Mouse (Mus musculus) cerebellum, postnatal 14 days (tissue): Measurements from ENCODE around the gene Trp53i13.

Experiments used
- DNase-seq, 2 experiments: peaks; one replicate each; pipeline ENCODE4 v3.0.0; 2021; ENCODE audit warnings: mixed read lengths in 2 of 2

Gene Trp53i13

GRCm38 (mm10) chr11:77491123-77491501 lies 24.7 kb downstream of the Trp53i13 start:
- DNase-seq, result peak; percentile 95 to 98

- DNase-seq, result peak in 1 of 2 experiments; percentile 35
These were observed 25.3 kb downstream of the Trp53i13 start for GRCm38 (mm10) chr11:77490451-77490850.

- peak; percentile 89 for DNase-seq
These were observed 26.1 kb downstream of the Trp53i13 start, which contains the start of gene Ankrd13b for GRCm38 (mm10) chr11:77489591-77490235. TSS of gene Ankrd13b (minus strand) at chr11:77489678.

DNA sequence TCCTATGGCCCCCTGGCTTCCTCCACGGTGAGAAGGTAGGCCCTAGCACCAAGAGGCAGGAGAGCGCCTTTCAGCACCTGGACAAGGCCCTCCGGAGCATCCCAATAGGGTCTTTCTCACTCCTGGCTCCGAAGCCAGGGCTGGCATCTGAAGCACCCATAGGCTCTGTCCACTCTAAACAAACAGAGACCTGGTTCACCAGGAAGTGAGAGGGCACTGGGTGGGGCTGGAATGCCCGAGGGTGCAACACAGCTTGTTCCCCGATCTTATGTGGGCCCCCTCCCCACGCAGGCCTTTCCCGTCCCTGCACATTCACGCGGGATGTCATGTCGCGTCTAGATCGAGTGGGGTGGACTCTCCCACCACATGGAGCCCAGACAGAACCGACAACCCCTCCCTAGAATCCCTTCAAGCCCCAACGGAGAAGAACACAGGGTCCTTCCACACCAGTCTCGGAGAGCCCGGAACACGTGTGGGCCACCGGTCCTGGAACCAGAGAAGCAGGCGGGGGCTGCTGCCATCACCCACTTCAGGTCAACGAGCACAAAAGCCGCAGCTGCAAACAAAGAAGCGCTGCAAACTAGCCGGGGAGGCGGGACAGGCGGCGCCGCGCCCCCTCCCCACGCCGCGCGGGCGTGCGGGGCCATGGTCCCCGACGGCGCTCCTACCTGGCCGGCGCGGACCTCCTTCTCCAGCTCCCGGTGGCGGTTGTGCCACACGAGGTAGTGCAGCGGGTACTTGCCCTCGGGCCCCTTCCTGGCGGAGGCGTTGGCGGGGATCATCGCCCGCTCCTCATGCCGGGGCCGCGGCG lies 26.8 kb downstream of the Trp53i13 start:
- peak; percentile 54 to 55 for DNase-seq

DNA sequence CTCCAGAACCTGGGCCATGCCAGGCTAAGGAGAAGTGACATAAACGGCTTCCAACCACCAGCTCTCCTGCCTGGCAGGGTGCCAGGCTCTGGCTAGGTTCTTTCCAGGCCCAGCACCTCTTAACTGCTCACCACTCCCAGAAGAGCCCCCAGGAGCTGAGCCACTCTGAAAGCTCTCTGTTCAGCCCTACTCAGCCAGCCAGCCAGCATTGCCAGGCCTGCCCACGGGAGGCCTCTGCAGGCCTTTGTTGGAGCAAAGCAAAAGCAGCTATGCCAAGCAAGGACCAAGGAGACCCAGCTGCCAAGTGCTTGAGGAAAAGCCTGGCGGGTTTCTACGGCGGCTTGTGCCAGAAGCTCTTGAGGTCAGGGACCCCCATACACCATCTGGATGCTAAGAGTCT lies 29.0 kb downstream of the Trp53i13 start:
- peak; percentile 71 to 80 for DNase-seq

DNA sequence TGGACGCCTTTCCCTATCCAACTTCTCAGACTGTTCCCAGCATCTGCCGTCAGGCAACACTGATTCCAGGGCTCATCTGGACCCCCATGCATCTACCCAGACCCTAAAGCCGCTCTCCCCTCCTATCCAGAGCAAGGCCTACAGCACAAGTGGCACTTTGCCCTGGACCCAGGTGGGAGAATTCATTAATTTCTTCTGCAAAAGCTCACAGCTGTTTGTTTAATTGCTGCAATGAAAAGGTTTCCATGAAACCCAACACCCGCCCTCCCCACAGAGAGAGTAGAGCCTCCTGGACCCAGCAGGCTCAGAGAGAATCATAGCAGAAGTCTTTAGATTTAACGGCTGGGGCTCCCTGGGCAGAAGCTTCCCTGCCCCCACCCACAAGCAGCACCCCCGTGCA lies 30.6 kb downstream of the Trp53i13 start:
- peak; percentile 32 to 53 for DNase-seq

- DNase-seq, result no peak
These were observed 32.1 kb downstream of the Trp53i13 start for GRCm38 (mm10) chr11:77483510-77484255.

GRCm38 (mm10) chr11:77483043-77483442 lies 32.7 kb downstream of the Trp53i13 start:
- DNase-seq, result peak; percentile 34 to 52

DNA sequence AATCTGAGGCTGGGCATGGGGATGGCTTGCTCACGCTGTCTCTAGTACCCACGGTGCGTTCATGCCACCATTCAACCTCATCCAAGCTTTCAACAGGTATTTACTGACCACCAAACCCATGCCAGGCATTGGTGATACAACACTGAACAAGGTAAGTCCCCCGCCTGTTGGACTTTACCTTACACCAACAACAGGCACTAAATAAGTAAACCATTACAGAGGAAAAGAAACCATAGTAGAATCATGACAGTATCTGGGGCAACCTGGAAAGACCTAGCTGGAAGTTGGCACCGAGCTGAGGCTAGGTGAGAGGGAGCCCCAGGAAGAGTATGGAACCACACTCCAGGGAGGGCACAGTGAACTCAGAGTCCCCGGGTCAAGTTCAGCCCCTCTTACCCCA lies 38.9 kb downstream of the Trp53i13 start:
- no peak for DNase-seq

DNA sequence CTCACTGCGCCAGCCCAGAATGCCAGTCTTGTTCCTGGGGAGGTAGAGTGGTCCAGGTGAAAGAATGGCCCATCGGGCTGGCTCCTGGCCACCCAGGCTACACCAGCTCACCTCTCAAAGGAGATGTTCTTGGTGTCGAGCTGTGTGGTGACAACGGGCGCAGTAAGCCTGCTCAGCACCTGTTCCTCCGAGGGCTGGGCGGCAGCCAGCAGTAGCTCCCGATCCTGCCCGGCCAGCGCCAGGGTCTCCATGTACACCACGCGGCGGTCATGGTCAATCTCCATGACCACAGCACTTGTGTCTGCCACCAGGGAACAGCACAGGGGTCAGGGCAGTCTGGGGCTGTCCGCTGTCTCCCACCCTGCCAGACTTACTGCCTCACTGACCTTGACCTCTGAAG lies 39.6 kb downstream of the Trp53i13 start:
- no peak for DNase-seq

GRCm38 (mm10) chr11:77472775-77473174 lies 43.0 kb downstream of the Trp53i13 start:
- no peak for DNase-seq

- DNase-seq, result no peak
These were observed 44.4 kb downstream of the Trp53i13 start for GRCm38 (mm10) chr11:77471407-77471806.

DNA sequence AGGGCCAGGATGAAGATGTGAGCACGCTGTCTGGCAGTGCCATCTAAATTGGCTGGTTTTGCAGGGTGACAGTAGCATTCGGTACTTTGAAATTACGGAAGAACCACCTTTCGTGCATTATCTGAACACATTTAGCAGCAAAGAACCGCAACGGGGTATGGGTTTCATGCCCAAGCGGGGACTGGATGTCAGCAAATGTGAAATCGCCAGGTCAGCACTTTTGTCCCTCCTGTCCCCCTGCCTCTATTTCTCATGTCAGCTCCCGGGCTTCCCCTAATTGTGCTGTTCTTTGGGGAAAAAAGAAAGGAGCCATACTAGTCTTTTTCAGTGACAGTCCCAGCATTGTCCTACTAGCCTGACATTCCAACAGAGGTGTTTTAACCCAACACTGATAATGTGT lies 47.4 kb downstream of the Trp53i13 start:
- no peak for DNase-seq

GRCm38 (mm10) chr11:77467784-77468183 lies 48.0 kb downstream of the Trp53i13 start:
- DNase-seq, result peak; percentile 77 to 87

- DNase-seq, result peak; percentile 68 to 71
These were observed 48.6 kb downstream of the Trp53i13 start for GRCm38 (mm10) chr11:77467157-77467556.

- no peak for DNase-seq
These were observed 49.2 kb downstream of the Trp53i13 start for GRCm38 (mm10) chr11:77466544-77466943.

GRCm38 (mm10) chr11:77465111-77465510 lies 50.7 kb downstream of the Trp53i13 start:
- no peak for DNase-seq

GRCm38 (mm10) chr11:77464684-77465083 lies 51.1 kb downstream of the Trp53i13 start:
- no peak for DNase-seq

DNA sequence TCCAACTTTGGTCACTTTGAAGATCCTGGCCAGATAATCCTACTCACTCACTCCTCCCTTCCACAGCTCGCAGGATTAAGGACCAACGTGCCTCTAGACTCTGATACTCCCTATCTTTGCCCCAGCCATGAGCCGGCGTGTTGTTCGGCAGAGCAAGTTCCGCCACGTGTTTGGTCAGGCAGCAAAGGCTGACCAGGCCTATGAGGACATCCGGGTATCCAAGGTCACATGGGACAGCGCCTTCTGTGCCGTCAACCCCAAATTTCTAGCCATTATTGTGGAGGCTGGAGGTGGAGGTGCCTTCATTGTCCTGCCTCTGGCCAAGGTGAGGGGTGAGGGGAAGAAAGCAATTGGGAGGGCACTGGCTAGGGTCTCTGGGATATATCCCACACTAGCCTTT lies 52.0 kb downstream of the Trp53i13 start:
- no peak for DNase-seq

DNA sequence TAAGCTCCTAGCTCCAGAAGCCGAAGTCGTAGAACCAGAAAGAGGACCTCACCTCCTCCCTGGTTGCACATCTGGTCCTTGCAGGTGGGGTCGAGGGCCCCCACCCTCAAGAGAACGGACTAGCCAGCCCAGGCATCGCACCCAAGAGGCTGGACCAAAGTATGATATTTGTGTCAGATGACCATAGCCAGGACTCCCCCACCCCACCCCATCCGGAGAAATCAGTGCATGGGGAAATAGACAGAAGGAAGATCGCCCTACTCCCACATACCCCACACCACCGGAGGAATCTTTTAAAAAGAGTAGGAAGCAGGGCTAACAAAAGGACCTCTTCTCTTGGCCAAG lies 52.7 kb downstream of the Trp53i13 start:
- DNase-seq, result no peak

- peak; percentile 52 to 53 for DNase-seq
These were observed 53.3 kb downstream of the Trp53i13 start, which contains the start of gene Coro6 for GRCm38 (mm10) chr11:77462283-77463100. TSS of gene Coro6 (plus strand) at chr11:77462411.

DNA sequence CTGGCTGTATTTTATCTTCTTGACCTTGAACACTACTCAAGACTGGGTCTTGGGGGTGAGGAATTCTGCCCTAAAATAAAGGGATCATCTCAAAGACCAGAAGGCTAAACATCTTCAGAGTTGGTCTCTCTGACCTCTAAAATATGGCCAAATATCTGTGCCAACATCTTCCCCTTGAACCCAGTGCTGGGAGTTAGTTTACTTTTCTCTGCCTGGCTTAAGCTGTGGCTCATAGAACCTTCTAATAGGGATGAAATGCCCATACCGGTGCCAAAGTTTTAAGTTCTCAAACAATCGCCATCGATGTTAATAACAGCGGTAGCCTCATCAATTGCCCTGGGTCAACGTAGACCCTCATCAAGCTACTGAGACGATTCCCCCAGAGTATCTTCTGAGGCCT lies 53.9 kb downstream of the Trp53i13 start:
- no peak for DNase-seq
